ENCODE assay signal across 10 mouse cellular contexts in the genomic region with DNA sequence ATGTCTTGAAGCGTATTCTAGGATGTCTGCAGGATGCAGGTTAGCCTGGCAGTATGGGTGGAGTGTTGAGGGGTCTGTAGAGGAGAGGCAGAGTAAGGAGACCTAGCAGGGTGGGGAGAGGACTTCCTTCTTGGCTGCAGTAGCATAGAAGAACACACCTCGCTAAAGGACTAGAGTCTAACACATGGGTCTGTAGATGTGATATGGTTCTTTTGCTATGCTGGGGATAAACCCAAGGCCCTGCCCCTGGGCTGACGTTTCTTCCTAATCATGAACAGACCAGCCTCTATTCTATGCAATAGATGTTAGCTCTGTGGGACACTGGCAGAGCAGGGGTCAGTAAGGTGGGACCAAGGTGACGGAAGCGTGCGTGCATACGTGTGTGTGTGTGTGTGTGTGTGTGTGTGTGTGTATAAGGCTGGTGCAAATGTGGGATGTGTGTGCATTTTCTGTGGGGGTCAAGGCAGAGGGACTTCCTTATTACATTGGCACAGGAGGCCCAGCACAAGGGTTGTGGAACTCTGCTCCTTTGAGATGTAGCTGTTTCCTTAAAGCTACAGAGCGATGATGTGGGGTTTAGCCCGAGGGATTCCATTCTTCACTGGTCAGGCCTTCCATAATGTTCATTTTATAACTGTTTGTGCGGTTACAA. TPM values are rescaled to one million over a fixed set of nuclear protein-coding genes. Genes with fewer than 3 reads are reported as not detected.
DNase-seq lines count a peak whose midpoint lies in the region; ATAC-seq and TF ChIP-seq lines count a peak whose summit lies in the region.
"Had no signal": no experiment of that assay in that cellular context is flagged by ENCODE, and none has a peak within 500 bp of the region (broad histone marks: within the 10 kb centered on the region; RNA-seq: fewer than 3 reads in every experiment).

No protein-coding gene starts in this region.

- intact Hi-C loops in gastrocnemius, postnatal 36 days (cut with DNase I): no loop called here

- WGBS in kidney, postnatal 0 days: 78% methylated on average over 10 of the region's 10 CpGs
- WGBS in embryonic facial prominence, embryonic 10.5 days: 80% methylated on average over 10 of the region's 10 CpGs
- WGBS in hindbrain, embryonic 13.5 days: 86% methylated on average over 10 of the region's 10 CpGs

- DNase-seq in kidney, postnatal 0 days (ENCODE audit: low spot score): no peak
- DNase-seq in kidney, adult 11 months: no peak
- no peak for DNase-seq in embryonic facial prominence, embryonic 10.5 days (ENCODE audit: low spot score)
- no peak for DNase-seq in gastrocnemius, postnatal 36 days
- no peak for DNase-seq in layer of hippocampus, adult 8-10 months (ENCODE audit: low spot score in 2 of 2)
- DNase-seq: lung, postnatal 14 days had no signal

- TF ChIP-seq CTCF in kidney, postnatal 0 days (IDR thresholded peaks at IDR 0.05; ENCODE audit: low read depth): no peak

- H3K9ac ChIP-seq in kidney, postnatal 0 days (ENCODE audit: low read depth, low read length): no peak overlapping the region
- H3K9ac ChIP-seq in hindbrain, embryonic 13.5 days: no peak overlapping the region

- peak overlapping the region; percentile 52; the same call in 1 of the 2 replicates for H3K27ac ChIP-seq in kidney, postnatal 0 days
- 0 out of 2 replicates have a peak overlapping the region, but pooled peaks have one; percentile 61 for H3K27ac ChIP-seq in embryonic facial prominence, embryonic 10.5 days (replicated peaks)
- H3K27ac ChIP-seq in hindbrain, embryonic 13.5 days: peak overlapping the region; percentile 56; the same call in 1 of the 2 replicates

- no peak for ATAC-seq in kidney, postnatal 0 days (replicated peaks; ENCODE audit: low FRiP score, low read depth)
- ATAC-seq in hindbrain, embryonic 13.5 days (ENCODE audit: low FRiP score): no peak
- ATAC-seq in megakaryocyte progenitor cell, adult 5-6 weeks (replicated peaks; ENCODE audit: poor library complexity): peak; percentile 10; the same call in 1 of the 2 replicates
- ATAC-seq in cerebellum, adult (ENCODE audit: insufficient number of reproducible peaks, low FRiP score, low TSS enrichment): no peak
- ATAC-seq: activated CD4-positive, CD25-positive, alpha-beta regulatory T cell, adult 4 months had no signal

- H3K36me3 ChIP-seq in kidney, postnatal 0 days (ENCODE audit: insufficient read depth, low read length): no peaks in the 10 kb centered on the region
- no peaks in the 10 kb centered on the region for H3K36me3 ChIP-seq in embryonic facial prominence, embryonic 10.5 days (replicated peaks)
- no peaks in the 10 kb centered on the region for H3K36me3 ChIP-seq in hindbrain, embryonic 13.5 days

- no peak overlapping the region for H3K4me3 ChIP-seq in kidney, postnatal 0 days (replicated peaks; ENCODE audit: low read depth, low read length)
- no peak overlapping the region for H3K4me3 ChIP-seq in embryonic facial prominence, embryonic 10.5 days
- H3K4me3 ChIP-seq in hindbrain, embryonic 13.5 days: no peak overlapping the region

- H3K4me1 ChIP-seq in kidney, postnatal 0 days (replicated peaks; ENCODE audit: insufficient read depth, low read length): no peaks in the 10 kb centered on the region
- peaks cover 27% of the 10 kb centered on the region for H3K4me1 ChIP-seq in embryonic facial prominence, embryonic 10.5 days
- peaks cover 20% of the 10 kb centered on the region for H3K4me1 ChIP-seq in hindbrain, embryonic 13.5 days (replicated peaks)

- H3K9me3 ChIP-seq in kidney, postnatal 0 days (replicated peaks; ENCODE audit: low read length): no peaks in the 10 kb centered on the region
- H3K9me3 ChIP-seq in embryonic facial prominence, embryonic 10.5 days: no peaks in the 10 kb centered on the region
- no peaks in the 10 kb centered on the region for H3K9me3 ChIP-seq in hindbrain, embryonic 13.5 days

- H3K27me3 ChIP-seq in kidney, postnatal 0 days (ENCODE audit: insufficient read depth, low read length): no peaks in the 10 kb centered on the region
- H3K27me3 ChIP-seq in embryonic facial prominence, embryonic 10.5 days (replicated peaks; ENCODE audit: low read depth, poor library complexity, severe bottlenecking): no peaks in the 10 kb centered on the region
- no peaks in the 10 kb centered on the region for H3K27me3 ChIP-seq in hindbrain, embryonic 13.5 days

- no peak overlapping the region for H3K4me2 ChIP-seq in kidney, postnatal 0 days (ENCODE audit: low read length)
- no peak overlapping the region for H3K4me2 ChIP-seq in hindbrain, embryonic 13.5 days

RNA-seq across cellular contexts. Expression of a gene that starts 7.0 kb away (rescaled TPM):
- polyA plus RNA-seq in kidney, postnatal 0 days (2015; fragmentation: Nextera tagmentation; extraction: Ambion mirVana): 5.3 and 5.8 TPM in 2 replicates
- 7.9 and 8.5 TPM in 2 replicates for polyA plus RNA-seq in embryonic facial prominence, embryonic 10.5 days (2016; fragmentation: Nextera tagmentation; extraction: Ambion mirVana)
- 7.0 and 7.1 TPM in 2 replicates for polyA plus RNA-seq in hindbrain, embryonic 13.5 days (2015; fragmentation: Nextera tagmentation; extraction: Ambion mirVana)
- total RNA-seq in megakaryocyte progenitor cell, adult 5-6 weeks (2015): 0.89 and 1.2 TPM in 2 replicates
- 3.2 and 4.6 TPM in 2 replicates for total RNA-seq in megakaryocyte progenitor cell, adult 5-6 weeks (2017)
- total RNA-seq in gastrocnemius, postnatal 36 days (2021): 1 to 10 TPM; 4.6 to 4.7 TPM
- 10 to 100 TPM; 14.9 to 22.3 (median 19.0) TPM for total RNA-seq in layer of hippocampus, adult 8-10 months (2022)

RNA-seq across cellular contexts. Expression of a gene that starts 41.6 kb away (rescaled TPM):
- 13.0 and 15.0 TPM in 2 replicates for polyA plus RNA-seq in kidney, postnatal 0 days (2015; fragmentation: Nextera tagmentation; extraction: Ambion mirVana)
- 2.6 and 3.4 TPM in 2 replicates for polyA plus RNA-seq in embryonic facial prominence, embryonic 10.5 days (2016; fragmentation: Nextera tagmentation; extraction: Ambion mirVana)
- polyA plus RNA-seq in hindbrain, embryonic 13.5 days (2015; fragmentation: Nextera tagmentation; extraction: Ambion mirVana): 2.8 and 3.4 TPM in 2 replicates
- not detected in 2 replicates for total RNA-seq in megakaryocyte progenitor cell, adult 5-6 weeks (2015)
- total RNA-seq in megakaryocyte progenitor cell, adult 5-6 weeks (2017): not detected in 2 replicates
- total RNA-seq in gastrocnemius, postnatal 36 days (2021): 1 to 10 TPM; 9.3 to 9.7 TPM
- 1 to 10 TPM; 3.1 to 6.0 (median 3.6) TPM for total RNA-seq in layer of hippocampus, adult 8-10 months (2022)
- polyA plus RNA-seq: activated CD4-positive, CD25-positive, alpha-beta regulatory T cell, adult 4 months had no signal

RNA-seq across cellular contexts. Expression of a gene that starts 50.7 kb away (rescaled TPM):
- 25.7 and 25.8 TPM in 2 replicates for polyA plus RNA-seq in kidney, postnatal 0 days (2015; fragmentation: Nextera tagmentation; extraction: Ambion mirVana)
- polyA plus RNA-seq in embryonic facial prominence, embryonic 10.5 days (2016; fragmentation: Nextera tagmentation; extraction: Ambion mirVana): 20.2 and 20.8 TPM in 2 replicates
- polyA plus RNA-seq in hindbrain, embryonic 13.5 days (2015; fragmentation: Nextera tagmentation; extraction: Ambion mirVana): 24.4 and 24.9 TPM in 2 replicates
- 17.6 and 19.2 TPM in 2 replicates for total RNA-seq in megakaryocyte progenitor cell, adult 5-6 weeks (2015)
- 18.7 and 20.0 TPM in 2 replicates for total RNA-seq in megakaryocyte progenitor cell, adult 5-6 weeks (2017)
- 1 to 10 TPM; 9.4 to 9.7 TPM for total RNA-seq in gastrocnemius, postnatal 36 days (2021)
- total RNA-seq in layer of hippocampus, adult 8-10 months (2022): 10 to 100 TPM; 39.6 to 42.8 (median 41.1) TPM

Comparison
In these comparisons a context has a peak if more than half of its experiments do, and no peak if none do; other contexts are left out.
1. RNA of a gene that starts 41.6 kb away (total RNA-seq): 9.3 to 9.7 TPM in gastrocnemius, postnatal 36 days and 3.1 to 6.0 TPM in layer of hippocampus, adult 8-10 months; not detected in megakaryocyte progenitor cell, adult 5-6 weeks; every median in the first group is over 4 times any median in the second.
2. Peak in every context shown above with its lines, with median percentiles within 50 percentile points of each other: H3K27ac ChIP-seq.